Mouse (Mus musculus) heart, postnatal 10 days (tissue): ENCODE data around the gene Cdk5rap1. TPM values are rescaled to one million over a fixed set of nuclear protein-coding genes. Genes with fewer than 3 reads are reported as not detected.
"Not testable (repeated sequence)": the region's sequence is repeated elsewhere in the genome, so short reads cannot be mapped to it uniquely, and the experiment has no call there.

Source experiments
- DNase-seq, 2 experiments: peaks; one replicate each; pipeline ENCODE4 v3.0.0; 2021
- intact Hi-C: fragments of 180-260 bp; cut with DNase I; formaldehyde crosslinking; loops from one replicate; pipeline ENCODE4 v1.15.1; 2025
- total RNA-seq, 2 experiments: library from RNA; stranded (reverse); gene quantifications; 2 replicates each; pipeline ENCODE4 v1.2.3; 2021

The Cdk5rap1 gene
- total RNA-seq, 2 experiments from 2014 or later: 13.6 to 16.3 TPM

DNA sequence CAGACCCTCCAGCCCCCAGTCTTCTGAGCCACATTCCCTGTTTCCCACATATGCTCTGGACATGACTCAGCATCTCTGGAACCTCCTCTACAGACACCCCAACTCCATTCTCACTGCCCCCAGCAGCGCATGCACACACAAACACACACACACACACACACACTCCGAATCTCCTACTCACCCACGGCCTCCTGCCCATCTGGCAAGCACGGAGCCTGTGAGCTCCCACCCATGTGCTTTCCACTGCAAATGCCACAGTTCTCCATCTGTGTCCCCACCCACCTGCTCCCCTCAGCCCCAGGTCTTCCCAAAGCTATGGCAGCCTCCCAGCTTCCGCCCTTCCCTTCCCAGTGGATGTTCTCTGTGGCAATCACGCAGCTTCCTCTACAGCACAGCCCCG, 6.3 kb upstream of the Cdk5rap1 start:
- intact Hi-C loops: no loop called here
- DNase-seq: no peak

DNA sequence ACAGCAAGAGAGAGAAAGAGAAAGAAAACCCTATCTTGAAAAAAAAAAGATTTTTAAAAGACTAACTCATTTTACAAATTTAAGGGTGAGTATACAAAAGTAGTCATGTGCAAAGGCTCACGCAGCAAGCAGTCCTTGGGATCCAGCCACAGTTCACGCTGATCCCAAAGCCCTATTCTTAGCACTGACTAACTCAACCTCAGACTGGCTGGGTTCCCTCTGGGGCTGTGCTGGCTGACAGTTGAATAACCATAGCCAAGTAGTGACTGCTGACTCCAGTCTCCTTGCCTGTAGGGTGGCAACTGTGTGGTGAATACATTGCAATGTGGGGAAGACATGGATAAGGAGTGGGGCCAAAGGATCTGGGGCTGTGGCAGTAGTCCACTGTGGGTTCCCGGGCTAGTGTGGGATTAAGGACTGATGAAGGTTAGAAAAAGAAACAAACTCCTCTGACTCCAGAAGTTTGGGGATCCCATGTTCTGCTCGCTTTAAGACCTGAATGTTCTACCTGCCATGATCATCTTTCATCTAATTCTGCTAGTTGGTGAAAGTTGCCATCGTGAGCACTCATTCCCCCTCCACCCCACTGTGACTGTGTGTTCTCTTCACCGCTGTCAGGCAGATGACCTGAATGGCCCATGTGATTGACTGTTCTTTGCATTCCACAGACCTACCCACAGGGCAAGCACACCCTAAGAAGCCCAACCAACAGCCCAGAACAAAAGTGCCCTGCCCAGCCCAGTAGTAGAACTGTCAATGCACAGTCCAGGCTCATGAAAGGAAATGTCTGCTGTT, 2.2 kb upstream of the Cdk5rap1 start:
- intact Hi-C loops: loop anchor here (2.0 to 5.0 kb wide), 3 partner anchors 16 to 158 kb away; no protein-coding TSS in a partner anchor
- DNase-seq: peak; percentile 89 to 91

- intact Hi-C loops: loop anchor here (2.0 to 5.0 kb wide), 3 partner anchors 17 to 157 kb away; no protein-coding TSS in a partner anchor
- DNase-seq: peak; percentile 72 to 82
Measured at GRCm38 (mm10) chr2:154373961-154374632, 1.3 kb upstream of the Cdk5rap1 start.

- intact Hi-C loops: loop anchor here (5.0 kb wide), 1 partner anchor 155 kb away; no protein-coding TSS in a partner anchor
Measured at GRCm38 (mm10) chr2:154372151-154372829, 520 bp downstream of the Cdk5rap1 start.

DNA sequence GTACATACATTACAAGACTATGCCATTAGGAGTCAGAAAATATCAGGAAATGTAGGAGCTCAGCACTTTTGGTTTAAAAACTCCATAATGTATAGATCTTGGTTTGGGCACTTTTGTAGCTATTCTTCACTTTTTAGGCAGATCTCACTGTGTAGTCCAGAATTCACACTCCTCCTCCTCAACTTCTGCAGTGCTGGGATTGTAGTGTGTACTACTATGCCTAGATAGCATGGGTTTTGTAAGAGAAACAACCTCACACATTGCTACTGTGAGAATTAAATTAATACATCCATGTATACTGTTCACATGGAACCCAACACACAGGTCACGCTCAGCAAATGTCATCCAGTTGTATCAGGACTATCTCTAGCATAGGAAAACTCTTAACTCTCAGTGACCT, 5.3 kb downstream of the Cdk5rap1 start:
- intact Hi-C loops: no loop called here
- no peak for DNase-seq

More at GRCm38 (mm10) chr2:154372151-154372829, 520 bp downstream of the Cdk5rap1 start:
- DNase-seq: peak; percentile 92 to 95

GRCm38 (mm10) chr2:154354000-154354425, 18.8 kb downstream of the Cdk5rap1 start:
- DNase-seq, intact Hi-C loops: not testable (repeated sequence)

DNA sequence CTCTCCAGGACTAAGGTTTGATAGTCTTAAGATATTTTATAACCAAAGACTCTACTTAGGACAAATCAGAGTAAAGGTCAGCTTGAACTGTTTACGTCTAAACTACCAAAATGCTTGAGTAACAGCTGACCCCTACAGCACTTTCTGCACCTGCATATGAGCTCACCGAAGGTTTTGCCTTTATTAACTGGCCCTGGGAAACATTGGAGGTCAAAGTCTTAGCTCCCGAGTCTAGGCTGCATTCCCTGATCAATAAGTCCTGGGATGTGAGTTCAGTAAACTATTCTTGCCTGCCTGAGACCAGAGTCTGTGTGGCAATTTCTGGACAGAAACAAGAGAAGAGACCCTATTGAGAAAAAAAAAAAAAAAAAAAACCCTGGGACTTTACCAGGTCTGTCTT, 24.7 kb downstream of the Cdk5rap1 start:
- intact Hi-C loops: no loop called here
- no peak for DNase-seq

DNA sequence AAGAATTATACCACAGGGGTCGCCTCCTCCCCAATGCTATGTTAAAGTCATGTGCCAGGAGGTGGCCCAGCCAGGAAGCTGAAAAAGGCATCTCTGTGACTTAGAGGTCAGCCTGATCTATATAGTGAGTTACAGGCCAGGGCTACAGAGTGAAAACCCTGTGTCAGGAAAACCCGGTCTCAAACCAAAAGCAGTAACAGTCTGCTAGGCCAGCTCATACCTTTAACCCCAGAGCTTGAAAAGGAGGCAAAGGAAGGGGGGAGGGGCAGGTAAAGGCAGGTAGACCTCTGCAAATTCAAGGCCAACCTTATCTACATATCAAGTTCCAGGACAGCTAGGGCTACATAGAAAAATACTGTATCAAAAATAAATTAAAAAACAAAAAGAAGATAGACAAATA, 33.5 kb downstream of the Cdk5rap1 start:
- DNase-seq: no peak
- intact Hi-C loops: no loop called here

DNA sequence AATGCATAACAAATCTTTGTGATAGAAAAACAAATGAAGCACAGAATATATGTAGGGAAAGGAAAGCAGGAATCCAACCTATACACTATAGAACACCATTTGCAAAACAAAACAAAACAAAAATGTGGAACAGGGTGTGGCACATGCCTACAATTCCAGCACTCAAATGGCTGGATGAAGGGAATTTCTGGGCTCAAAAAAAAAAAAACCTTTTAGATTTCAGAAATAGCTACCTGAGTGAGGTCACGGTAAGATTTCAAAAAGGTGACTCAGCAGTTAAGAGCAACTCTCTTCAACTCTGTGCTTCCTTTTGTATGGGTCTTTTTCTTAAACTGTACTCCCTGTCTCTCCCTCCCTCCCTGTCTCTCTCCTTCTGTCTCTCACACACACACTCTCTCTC, 34.6 kb downstream of the Cdk5rap1 start:
- intact Hi-C loops: no loop called here
- no peak for DNase-seq

DNA sequence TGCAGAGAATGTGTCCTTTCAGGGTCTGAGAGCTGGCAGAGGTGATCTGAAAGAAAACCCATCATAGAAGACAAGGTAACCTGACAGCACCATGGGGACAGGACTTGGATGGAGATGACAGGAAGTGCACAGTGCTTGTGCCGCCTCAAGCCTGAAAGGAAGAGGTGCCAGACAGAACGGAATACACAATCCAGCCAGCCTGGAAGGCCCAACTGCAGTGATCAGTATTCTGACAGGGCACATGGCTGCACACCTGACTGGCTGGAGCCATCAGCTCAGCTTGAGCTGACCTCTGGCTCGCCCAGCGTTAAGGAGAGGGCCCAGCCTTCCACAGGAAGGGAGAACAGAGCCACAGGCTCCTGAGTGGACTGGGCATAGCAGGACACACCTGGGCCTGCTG, 37.2 kb downstream of the Cdk5rap1 start:
- DNase-seq: no peak
- intact Hi-C loops: no loop called here

GRCm38 (mm10) chr2:154326852-154327251, 46.0 kb downstream of the Cdk5rap1 start:
- DNase-seq: no peak
- intact Hi-C loops: no loop called here

DNA sequence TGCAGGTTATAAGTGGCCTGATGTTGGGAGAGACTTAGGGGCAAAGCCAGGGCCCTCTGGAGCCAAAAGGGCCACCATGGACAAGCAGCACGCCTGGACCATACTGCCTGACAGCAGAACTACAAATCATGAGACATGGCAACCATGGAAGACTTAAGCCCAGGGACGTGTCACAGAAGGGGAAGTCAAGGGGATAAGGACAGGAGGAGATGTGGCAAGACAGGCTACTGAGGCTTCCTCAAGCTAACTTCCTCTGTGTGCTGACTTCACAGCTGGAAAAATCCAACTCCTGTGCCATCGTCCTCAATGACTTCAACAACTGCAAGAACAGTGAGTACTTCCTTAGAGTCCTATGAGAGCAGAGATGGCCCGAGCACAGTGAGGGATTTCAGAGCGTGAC, 59.0 kb downstream of the Cdk5rap1 start:
- not testable (repeated sequence) for DNase-seq

DNA sequence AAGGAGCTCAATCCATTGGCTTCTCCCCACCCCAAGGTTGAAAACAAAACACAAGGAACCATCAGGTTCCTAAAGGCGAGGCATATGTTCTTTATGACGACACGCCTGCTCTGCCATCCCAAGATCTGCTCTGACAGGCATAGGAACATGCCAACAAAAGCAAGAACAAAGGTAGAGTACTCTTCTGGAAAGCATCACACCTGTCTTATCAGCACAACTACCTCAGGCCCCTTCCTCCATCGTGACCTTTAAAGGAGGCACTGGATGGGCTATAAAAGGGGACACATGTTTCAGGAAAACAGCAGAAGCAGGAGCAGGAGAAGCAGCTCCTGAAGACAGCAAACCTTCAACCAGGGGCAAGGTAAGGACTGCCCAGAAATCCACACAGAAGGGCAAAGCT, 65.9 kb downstream of the Cdk5rap1 start, which contains the start of gene Bpifb9b:
Bpifb9b (plus strand) TSS at position 301 of the 400 bp plus-strand sequence.
- intact Hi-C loops: loop anchor here (2.0 kb wide), 1 partner anchor 48 kb away; no protein-coding TSS in a partner anchor
- DNase-seq: not testable (repeated sequence)

More for the DNA sequence above, 59.0 kb downstream of the Cdk5rap1 start:
- intact Hi-C loops: not testable (repeated sequence)

GRCm38 (mm10) chr2:154304604-154305003, 68.2 kb downstream of the Cdk5rap1 start:
- intact Hi-C loops, DNase-seq: not testable (repeated sequence)

- DNase-seq: no peak
- intact Hi-C loops: no loop called here
Measured at GRCm38 (mm10) chr2:154301763-154302162, 71.0 kb downstream of the Cdk5rap1 start.

DNA sequence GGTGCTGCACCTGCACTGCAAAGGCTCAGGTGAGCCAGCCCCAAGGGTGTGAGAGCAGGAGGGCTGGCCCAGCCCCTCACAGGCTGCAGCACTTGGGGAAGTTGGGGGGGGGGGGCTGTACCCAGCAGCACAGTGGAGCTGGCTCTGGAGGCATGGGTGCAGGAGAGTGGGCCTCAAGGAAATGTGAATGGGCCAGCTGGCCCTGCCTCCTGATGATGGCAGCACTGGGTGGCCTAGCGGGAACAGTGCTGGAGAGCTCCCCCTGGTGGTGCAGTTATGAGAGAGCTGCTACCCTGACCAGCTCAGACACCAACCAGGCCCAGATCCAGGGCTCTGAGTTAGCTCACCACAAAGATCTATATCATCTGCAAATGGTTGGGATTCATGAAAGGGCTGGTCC, 72.3 kb downstream of the Cdk5rap1 start:
- DNase-seq: peak; percentile 48 to 72

GRCm38 (mm10) chr2:154294746-154295145, 78.1 kb downstream of the Cdk5rap1 start:
- DNase-seq: peak; percentile 46 to 63
- intact Hi-C loops: loop anchor here (2.0 to 5.0 kb wide), 2 partner anchors 80 to 122 kb away; no protein-coding TSS in a partner anchor

More for the DNA sequence above, 72.3 kb downstream of the Cdk5rap1 start:
- intact Hi-C loops: no loop called here

GRCm38 (mm10) chr2:154292833-154293232, 80.0 kb downstream of the Cdk5rap1 start:
- DNase-seq: no peak
- intact Hi-C loops: no loop called here

GRCm38 (mm10) chr2:154291866-154292265, 80.9 kb downstream of the Cdk5rap1 start:
- intact Hi-C loops, DNase-seq: not testable (repeated sequence)
